Mouse (Mus musculus) cerebellum, adult 9-10 months (tissue): ENCODE measurements around the gene Sgms2.
A peak's percentile ranks its signal among the peaks of the same experiment; 100 is the strongest.
"Not testable (repeated sequence)": the region's sequence is repeated elsewhere in the genome, so short reads cannot be mapped to it uniquely, and the experiment has no call there.

Experiments
- DNase-seq: peaks from one replicate; pipeline ENCODE4 v3.0.0; 2022

Sgms2 gene

DNA sequence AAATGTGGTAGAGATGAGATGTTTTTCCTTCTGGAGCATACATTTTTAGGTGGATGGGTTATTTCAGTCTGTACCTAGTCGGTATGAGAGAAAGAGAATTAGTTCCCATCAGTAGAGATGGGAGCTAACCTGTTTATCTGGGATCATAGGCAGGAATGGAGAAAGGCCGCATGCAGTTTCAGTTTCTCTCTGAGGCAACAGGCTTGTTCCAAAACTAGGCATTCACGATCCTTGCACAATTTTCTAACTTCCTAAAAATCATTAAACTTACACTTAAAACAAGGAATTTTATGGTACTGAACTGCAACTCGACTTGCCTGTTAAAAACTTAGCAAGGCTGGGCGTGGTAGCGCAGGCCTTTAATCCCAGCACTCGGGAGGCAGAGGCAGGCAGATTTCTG is 140.7 kb downstream of the Sgms2 start:
- DNase-seq, result no peak

DNA sequence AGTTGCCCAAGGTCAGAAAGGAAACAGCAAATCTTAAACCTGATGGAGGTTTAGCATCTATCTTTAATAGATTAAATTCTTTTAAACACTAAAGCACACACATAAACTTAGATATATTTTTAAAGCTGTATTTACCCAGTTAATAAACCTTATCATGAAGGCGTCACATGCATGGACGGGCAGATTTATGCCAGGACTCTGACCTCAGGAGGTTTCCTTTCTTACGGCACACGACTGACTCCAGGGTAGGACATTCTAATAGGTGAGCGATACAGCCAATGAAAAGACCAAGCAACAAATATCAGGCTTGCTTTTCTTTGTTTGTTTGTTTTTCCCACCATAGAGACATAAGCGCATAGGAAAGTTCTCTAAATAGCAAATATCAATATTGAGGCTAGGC is 142.2 kb downstream of the Sgms2 start:
- no peak for DNase-seq

DNA sequence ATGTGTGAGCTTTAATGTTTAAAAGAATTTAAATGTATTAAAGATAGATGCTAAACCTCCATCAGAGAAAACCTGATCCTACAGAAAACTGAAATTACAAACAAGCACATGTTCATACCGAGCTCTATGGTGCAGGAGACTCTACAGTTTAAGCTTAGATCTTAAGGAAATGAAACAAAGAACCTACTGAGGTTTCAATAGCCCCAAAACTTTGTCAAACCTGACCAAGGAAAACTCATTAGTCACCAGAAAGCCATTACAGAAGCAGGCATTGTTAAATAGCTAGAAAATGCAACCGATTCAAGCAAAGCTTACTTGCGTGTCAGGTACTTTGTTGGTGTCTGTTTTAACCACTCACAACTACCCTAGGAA is 142.6 kb downstream of the Sgms2 start:
- DNase-seq, result no peak

DNA sequence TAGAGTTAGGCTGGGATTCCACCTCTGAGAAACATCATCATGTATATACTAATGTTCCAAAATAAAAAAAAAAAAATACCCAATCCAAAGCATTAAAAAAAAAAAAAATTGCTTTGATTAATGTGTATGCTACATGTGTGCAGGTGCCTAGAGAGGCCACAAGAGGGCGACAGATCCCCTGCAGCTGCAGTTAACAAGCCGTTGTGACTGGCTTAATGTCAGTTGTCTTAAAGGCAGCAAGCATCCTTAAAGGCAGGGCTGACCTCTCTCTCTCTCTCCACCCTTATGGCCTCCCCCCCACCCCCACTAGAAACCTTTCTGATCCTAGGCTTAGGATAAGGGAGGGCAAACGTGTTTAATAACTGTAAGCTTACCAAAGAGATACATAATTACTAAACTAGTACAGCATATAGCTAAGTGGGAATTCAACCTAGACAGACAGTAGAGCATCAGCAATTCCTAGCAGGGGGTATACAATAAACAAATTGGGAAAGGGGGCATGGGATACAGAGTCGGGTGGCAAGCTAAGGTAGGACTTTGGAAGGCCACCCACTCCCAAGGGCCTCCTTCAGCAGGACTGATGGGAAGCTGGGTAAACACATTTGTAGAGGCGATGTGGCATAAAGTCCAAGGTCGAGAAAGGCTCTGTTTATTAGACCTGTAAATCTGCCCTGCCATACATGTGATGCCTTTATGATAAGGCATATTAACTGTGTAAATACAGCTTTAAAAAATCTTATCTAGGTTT is 143.2 kb downstream of the Sgms2 start:
- DNase-seq, result no peak

DNA sequence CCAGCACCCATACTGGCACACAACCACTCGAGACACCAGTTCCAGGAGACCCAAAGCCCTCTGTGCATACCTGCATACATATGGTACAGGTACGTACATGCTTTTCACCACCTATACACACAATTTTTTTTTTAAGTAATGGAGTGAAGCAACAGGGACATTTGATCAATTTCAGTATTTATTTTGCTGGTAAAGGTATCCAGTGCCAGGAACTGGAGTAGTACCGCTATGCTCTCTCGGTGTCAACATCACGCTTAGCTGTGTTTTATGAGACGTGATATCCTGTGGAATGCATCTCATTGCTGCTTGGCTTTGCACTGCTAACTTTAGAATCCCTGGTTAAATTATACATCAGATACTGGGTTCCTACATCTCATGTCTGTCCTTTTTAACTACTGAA is 145.3 kb downstream of the Sgms2 start:
- DNase-seq, result no peak

DNA sequence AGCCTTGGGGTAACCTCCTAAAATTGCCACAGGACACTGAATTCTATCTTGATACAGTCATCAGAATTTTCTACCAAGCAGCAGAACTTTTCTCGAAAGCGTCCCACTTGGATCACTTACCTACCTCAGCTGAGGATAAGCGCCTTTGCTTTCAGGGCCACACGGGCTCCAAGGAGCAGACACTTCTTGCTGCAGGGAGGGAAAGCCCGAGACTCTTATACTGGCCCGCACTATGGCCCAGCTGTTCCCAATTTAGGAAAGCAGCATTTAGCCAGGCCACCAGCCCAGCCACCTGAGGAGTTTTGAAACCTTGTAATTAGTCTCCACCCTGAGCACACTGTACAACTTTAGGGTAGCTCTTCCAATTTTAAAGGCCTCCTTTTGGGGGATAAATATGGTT is 147.9 kb downstream of the Sgms2 start:
- DNase-seq, result no peak

DNA sequence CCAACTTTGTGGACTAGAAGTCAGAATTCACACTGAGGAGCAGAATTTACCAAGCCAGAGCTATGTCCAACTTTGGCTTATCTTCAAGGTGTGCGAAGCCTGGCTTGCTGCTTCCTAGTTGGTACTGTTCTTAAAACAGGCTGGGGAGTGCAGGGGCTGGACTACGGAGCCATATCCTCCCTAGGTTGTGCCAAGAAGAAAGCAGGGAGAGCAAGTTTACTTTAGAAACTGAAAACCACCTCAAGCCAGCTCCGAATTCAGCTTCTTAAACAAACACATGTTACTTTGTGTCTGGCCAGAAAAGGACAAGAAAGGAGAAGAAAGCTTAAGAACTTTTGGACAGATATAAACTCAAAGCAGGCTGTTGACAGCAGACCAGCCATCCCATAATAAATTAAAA is 150.3 kb downstream of the Sgms2 start:
- no peak for DNase-seq

DNA sequence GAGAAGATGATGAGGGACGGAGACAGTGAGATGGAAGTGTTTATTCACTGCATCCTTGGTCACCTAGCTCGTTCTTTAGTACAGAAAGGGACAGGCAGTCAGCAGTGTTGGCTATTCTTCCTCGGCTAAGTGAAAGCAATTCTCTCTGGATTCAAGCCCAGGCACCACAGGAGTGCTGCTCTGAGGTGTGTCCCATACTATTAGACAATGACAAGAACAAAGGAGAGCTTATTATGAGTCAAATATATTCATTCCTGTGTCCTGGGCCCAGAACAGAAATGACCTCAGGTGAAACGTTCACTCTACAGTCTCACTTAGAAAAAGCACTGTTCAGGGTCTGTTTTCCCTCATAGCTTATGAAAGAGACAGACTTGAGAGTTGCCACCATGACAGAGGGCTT is 151.9 kb downstream of the Sgms2 start:
- DNase-seq, result no peak

DNA sequence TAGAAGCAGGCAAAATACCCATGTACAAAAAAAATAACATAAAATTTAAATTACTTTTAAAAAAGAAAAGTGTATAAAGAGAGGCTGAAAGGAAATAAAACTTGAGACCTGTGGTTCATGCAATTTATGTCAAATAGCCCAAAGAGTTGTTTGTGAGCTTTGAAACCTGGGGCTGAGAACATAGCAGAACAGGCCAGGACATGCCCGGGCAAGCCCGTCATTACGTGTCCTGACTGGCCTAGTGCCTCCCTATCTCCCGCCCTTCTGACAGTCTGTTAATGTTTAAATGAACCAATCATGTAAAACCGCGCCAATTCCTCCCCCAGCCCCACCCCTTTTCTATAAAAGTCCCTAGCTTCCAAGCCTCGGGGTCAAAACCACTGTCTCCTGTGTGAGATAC is 153.5 kb downstream of the Sgms2 start:
- not testable (repeated sequence) for DNase-seq

DNA sequence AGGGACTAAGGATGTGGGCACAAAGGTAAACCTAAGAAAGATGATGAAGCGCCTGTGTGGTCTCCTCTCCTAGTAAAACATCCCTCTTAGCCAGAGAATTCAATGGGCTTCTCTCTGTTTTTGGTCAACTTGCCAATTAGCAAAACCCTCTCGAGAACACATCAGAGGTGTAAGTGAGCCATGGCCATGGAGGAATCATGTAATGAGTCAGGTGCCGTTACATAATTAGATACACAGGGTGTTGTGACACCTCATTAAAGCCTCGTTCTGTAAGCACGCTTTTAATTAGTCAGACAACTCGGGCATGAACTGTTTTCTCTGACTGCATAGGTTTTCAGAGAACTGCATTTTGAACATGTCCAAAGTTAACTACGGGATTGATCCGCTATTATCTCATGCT is 154.6 kb downstream of the Sgms2 start:
- DNase-seq, result no peak

DNA sequence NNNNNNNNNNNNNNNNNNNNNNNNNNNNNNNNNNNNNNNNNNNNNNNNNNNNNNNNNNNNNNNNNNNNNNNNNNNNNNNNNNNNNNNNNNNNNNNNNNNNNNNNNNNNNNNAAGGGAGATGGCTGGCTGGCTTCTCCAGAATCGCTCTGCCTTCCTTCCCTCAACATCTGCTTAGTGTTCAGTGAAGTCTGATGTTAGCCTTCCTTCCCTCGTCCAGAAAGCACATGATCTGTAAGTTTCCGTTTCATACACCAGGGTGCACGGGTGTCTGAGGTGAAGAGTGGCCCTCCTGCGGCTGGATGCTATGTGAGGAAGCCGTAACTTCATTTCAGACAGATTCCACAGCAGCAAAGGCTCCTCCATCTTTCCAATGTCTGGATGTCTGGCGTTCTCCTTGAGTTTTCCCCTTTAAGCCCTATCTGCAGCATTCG is 156.1 kb downstream of the Sgms2 start:
- no peak for DNase-seq

DNA sequence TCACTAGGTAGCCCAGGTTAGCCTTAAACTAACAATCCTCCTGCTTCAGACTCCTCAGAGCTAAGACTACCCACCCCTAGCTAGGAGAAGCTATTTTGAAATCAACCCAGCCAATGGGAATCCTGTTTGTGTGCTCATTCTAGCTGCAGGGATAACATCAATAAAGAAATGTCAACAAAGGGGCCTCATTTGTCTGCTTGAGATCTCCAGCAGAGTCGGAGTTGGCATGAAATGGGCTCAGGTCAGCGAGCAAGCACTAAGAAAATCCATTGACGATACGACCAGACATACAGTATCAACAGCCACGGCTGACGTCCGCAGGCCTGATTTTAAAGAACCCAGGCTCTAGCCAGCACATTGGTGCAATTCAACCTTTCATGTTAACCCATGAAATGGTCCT is 164.0 kb downstream of the Sgms2 start:
- no peak for DNase-seq

DNA sequence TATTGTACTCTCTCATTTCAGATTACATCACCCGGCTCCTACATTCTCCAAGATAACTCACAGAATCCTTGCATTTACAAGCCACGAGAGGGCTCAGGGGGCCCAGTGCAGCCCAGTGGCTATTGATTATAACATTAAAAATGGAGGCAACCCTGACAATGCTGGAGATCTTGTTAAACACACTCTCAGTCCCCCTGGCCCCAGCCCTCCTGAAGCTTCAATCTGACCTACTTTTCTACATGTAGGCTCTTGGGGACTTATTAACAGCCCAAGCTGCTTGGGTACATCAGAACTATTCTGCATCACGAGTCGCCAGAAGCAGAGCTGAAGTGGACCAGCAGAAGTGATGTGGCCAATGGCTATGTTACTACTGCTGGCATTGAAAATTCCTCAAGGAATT is 164.6 kb downstream of the Sgms2 start:
- no peak for DNase-seq

DNA sequence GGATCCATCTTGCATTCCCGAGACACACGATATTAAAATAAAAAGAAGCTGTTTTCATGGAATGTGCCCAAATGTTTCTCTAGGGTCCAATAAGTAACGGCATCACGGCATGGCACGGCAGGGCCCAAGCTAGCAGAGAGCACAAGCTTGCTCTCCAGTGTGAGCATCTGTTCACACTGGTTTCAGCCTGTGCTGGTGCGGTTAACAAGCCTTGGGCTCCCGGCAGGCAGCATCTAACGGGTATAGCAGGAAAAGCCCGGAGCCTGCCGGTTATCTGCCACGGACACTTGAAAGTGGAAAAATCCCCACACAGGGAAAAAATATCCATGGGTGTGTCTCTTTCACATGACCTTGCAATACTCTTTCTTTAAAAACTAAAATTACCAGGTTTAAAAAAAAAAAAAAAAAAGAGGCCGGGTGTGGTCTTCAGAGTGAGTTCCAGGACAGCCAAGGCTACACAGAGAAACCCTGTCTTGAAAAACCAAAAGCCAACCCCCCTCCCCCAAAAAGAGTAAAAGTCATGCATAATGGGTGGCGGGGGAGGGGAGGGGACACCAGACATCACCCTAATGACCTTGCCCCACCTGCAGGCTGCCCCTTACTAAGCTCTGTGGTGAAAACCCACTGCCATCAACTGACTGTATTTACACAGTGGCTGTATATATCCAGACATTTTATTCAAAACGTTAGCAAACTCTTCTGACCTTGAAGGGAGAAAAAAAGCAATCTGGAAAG is 169.0 kb downstream of the Sgms2 start:
- no peak for DNase-seq

DNA sequence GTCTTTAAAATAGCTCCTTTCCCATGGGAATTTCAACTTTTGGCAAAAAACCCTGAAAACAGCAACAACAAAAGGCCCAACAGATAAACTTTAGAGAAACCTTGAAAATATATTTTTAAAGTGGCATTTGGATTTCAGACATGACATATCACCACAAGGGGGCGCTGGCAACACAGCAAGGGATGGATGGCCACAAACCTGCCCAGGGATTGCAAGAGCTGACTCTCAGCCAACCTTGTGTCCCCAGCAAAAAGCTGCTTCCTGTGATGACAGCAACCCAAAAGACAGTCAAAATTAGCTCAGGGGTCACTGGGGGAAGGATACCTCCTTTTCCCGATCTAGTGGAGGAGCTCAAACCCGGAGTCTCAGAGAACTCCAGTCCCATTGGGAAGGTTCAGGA is 171.0 kb downstream of the Sgms2 start:
- DNase-seq, result peak; percentile 85

DNA sequence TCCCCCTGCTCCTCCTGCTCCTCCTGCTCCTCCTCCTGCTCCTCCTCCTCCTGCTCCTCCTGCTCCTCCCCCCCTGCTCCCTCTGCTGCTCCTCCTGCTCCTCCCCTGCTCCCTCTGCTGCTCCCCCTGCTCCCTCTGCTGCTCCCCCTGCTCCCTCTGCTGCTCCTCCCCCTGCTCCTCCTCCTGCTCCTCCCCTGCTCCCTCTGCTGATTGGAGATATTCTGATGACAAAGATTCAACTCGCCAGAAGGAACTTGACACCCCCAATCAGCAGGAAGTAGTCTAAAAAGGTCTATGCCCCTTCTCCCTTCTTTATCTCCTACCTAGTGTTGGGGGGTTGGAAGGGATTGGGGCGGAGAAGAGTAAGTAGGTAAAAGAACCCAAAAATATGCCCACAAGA is 173.0 kb downstream of the Sgms2 start:
- DNase-seq, result no peak

DNA sequence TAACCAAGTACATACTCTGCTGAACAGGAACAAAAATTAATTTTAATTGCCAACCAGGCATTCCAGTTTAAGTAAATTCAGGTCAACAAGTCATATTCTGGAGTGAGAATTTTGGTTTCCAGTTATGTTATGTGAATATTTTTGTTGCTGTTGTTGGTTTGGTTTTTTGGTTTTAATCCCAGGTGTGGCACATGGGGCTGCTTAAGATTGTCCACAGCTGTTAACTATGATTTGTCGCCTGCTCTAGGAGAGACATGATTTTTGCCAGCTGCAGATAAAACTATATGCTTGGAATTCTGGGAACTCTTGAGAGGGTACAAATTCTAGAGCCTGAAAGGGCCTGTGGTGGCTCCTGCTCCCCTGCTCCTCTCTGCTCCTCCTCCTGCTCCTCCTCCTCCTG is 174.1 kb downstream of the Sgms2 start:
- no peak for DNase-seq

DNA sequence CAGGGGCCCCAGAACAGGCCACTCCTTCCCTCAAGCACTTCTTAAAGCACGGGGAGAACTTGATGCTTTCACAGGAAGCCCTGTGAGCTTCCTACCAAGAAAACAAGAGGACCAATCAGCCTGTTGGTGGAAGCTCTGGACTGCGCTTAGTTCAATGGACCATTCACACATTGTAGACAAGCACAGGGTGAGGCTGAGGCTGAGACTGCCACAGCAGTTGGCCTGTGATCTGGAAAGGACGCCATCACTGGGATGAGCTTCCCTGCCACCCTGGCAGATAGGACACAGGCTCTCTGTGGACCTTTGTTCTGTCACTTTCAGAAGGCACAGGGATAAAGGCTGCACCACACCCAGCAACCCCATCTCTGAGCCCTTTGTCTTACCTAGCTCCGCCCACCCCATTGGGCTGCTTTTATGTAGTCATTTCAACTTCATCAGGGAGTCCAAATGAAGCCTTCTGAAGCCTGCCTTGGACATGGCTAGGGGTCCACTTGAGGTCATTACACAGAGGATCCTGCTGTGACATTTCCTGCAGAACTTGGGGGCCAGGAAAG is 175.2 kb downstream of the Sgms2 start:
- no peak for DNase-seq

DNA sequence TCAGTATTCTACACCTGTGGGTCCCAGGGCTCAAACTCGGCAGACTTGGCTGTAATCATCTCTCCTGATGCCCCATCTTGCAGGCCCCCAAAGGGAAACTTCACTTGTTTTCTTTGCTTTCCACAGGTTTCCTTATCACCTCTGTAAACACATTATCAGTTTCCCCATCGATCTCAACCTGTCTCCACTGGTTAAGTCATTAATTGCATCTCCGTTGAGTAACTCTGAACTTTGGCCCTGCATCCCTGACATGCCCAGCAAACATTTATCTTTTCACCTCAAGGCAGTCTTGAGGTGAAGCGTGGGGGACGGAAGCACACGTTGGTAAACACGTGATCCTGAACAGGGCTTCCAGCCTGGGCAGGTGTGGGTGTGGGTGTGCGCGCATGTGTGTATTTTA is 178.9 kb downstream of the Sgms2 start:
- no peak for DNase-seq

DNA sequence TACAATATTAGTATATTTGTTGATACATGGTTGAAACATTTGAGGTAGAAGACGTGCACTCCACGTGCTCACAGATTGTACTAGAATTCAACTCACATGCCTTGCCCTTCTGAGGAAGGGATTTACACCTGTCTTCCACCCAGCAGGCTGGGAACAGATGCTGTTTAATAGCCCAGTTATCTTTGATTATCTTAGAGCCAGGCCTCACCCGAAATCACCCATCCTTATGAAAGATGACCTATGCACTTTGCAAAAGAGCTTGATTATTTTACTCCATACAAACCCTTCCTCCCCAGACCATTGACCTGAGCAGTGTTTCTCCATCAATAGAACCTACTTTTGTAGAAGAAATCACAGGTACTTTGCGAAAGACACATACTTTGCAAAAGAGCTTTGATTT is 180.6 kb downstream of the Sgms2 start:
- no peak for DNase-seq

DNA sequence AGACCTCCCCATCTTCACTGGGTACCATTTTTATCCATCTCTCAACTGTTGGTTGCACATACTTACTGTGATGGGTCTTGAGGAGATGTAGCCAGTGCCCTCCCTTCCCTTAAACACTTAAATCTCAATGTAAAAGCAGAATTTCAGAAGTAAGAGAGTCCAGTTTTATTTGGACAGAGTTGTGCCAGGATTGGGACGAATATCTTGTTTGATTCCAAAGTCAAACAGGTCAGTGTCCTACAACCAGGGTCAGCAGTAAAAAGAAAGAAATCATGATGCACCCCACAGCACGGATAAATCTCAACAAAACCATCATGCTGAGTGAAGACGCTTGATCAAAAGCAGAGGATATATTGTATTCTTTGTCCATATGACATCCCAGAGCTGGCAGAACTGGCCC is 183.4 kb downstream of the Sgms2 start:
- no peak for DNase-seq

DNA sequence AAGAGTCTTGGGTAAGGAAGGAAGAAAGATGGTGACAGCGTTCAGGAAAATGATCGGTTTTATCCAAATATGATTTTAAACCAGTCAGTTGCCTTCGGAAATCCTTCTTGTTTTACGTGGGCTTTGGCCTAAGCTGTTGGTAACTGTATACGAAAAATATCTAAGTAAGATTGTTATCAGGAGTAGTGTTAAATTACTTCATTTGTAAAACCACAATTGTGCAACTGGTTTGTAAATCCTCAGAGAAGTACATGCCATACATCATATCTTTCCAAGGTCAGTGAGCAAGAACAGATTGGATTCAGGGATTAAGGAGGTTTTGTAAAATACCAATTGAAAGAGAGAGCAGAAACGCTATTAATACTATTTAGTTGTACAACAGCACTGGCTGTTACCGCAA is 185.0 kb downstream of the Sgms2 start:
- DNase-seq, result no peak

DNA sequence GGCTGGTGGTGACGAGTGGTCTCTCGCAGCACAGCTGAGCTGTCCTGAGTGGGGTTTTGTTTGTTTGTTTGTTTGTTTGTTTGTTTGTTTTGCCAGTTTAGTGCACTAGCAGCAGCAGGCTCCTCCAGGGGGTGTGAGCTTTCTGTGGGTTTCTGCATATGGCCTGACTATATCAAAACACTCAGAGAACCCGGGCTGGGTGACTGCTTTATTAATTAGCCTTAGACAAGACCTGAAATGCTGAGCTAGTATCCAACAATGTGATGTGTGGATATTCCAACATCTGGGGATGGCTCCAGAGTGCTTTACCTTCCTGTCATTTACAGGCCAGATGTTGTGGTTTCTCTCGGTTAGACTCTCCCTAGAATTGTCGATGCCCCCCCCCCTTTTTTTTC is 187.9 kb downstream of the Sgms2 start:
- no peak for DNase-seq

DNA sequence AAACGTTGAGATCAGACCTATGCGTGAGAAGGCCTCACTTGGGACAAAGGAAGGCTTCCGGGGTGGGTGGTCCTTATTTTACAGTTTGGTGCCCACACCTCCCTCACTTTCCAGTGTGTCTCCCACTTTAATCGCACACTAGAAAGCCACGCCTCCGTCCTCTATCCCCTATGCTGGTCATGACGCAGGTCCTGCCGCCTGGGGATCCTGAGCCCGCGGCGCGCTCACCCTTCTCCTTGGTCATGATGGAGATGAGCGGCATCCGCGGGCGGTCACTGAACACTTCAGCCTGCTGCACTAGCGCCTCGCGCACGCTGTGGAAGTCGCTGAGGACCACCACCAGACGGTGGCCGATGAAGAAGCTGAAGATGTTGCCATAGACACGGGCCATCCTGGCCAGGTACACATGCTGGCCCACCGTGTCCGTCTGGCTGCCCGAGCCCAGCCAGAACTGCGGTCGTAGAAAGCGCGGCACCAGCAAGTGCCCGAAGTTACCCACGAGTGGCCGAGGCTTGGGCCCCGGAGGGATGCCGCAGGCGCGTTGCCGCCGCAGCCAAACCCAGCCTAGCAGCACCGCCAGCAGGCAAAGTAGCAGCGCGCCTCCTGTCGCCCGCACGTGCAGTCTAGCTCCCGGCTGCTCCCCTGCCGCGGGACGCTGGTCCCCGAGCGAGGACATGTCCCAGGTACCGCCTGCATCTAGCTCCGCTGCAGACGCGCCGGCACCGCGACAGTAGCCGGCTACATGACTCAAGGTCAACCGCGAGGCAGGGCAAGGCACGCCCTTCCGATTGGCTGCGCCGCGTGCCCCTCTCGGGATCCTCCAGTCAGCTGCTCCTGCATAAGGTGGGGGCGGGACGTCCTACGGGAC is 188.5 kb downstream of the Sgms2 start, which contains the start of gene Cyp2u1:
Gene Cyp2u1, minus strand, starts transcription at position 776 of the 868 bp plus-strand sequence.
- peak; percentile 93 for DNase-seq
